Mouse (Mus musculus): Measurements from ENCODE around the gene Casr. TPM values are rescaled to one million over a fixed set of nuclear protein-coding genes. Genes with fewer than 3 reads are reported as not detected.

Gene Casr
- polyA plus RNA-seq, 1 experiment, result not detected

DNA sequence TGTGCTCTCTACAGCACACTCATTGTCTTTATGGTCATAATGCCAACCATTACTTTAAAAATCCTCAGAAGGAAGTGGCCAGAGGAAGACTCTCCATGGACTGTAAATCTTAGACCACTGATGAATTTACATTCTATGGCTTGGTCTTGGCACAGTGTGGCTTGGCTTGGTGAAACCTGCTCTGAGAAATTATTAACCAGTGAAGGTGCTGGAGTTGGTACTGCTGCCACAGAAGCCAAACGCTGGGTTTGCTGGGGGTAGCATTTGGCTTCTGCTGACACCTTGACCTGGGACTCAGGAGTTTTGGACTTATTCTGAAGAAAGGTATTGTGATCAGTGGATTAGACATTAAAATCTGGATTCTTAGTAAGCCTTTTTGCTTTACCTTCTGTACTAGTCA lies 69.5 kb downstream of the Casr start:
- Histone ChIP-seq H3K4me3 (ENCODE audit: insufficient read depth, low read depth, low read length) (no peak overlapping the region), H3K27ac (ENCODE audit: insufficient read depth, low read depth, low read length) (no peak overlapping the region), H3K4me1 (ENCODE audit: control insufficient read depth, insufficient read depth, low read length) (no peaks in the 10 kb centered on the region)
- 95% methylated on average over 1 of the region's 1 CpGs for WGBS
- TF ChIP-seq POLR2A (IDR thresholded peaks at IDR 0.05; ENCODE audit: insufficient read depth, low read depth, low read length), result no peak
- no peak for TF ChIP-seq CTCF (IDR thresholded peaks at IDR 0.05; ENCODE audit: insufficient read depth, low read depth, low read length)

GRCm38 (mm10) chr16:36476866-36477265 lies 85.1 kb downstream of the Casr start:
- Histone ChIP-seq H3K4me1 (ENCODE audit: control insufficient read depth, insufficient read depth, low read length) (no peaks in the 10 kb centered on the region), H3K4me3 (ENCODE audit: insufficient read depth, low read depth, low read length) (no peak overlapping the region), H3K27ac (ENCODE audit: insufficient read depth, low read depth, low read length) (no peak overlapping the region)
- 87% methylated on average over 9 of the region's 9 CpGs for WGBS
- no peak for TF ChIP-seq CTCF (IDR thresholded peaks at IDR 0.05; ENCODE audit: insufficient read depth, low read depth, low read length)
- TF ChIP-seq POLR2A (IDR thresholded peaks at IDR 0.05; ENCODE audit: insufficient read depth, low read depth, low read length), result no peak

DNA sequence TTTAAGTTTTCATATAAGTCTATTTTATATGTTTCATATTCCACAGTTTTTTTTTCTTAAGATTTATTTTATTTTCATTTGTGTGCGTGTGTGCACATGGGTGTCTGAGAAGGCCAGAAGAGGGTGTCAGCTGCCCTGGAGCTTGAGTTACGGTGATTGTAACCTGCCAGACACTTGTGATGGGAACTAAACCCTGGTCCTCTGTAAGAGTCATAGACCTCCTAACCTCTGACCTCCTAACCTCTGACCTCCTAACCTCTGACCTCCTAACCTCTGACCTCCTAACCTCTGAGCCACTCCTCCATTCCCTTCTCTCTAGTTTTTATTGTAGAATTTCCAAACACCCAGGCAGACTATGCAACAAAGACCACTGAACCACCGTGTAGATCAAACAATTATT lies 86.4 kb downstream of the Casr start:
- 95% methylated on average over 3 of the region's 3 CpGs for WGBS
- TF ChIP-seq CTCF (IDR thresholded peaks at IDR 0.05; ENCODE audit: insufficient read depth, low read depth, low read length) (no peak), POLR2A (IDR thresholded peaks at IDR 0.05; ENCODE audit: insufficient read depth, low read depth, low read length) (no peak)
- H3K27ac ChIP-seq (ENCODE audit: insufficient read depth, low read depth, low read length), result no peak overlapping the region
- H3K4me1 ChIP-seq (ENCODE audit: control insufficient read depth, insufficient read depth, low read length), result no peaks in the 10 kb centered on the region
- H3K4me3 ChIP-seq (ENCODE audit: insufficient read depth, low read depth, low read length), result no peak overlapping the region

GRCm38 (mm10) chr16:36474849-36475248 lies 87.1 kb downstream of the Casr start:
- H3K27ac ChIP-seq (ENCODE audit: insufficient read depth, low read depth, low read length), result no peak overlapping the region
- TF ChIP-seq CTCF (IDR thresholded peaks at IDR 0.05; ENCODE audit: insufficient read depth, low read depth, low read length) (no peak), POLR2A (IDR thresholded peaks at IDR 0.05; ENCODE audit: insufficient read depth, low read depth, low read length) (no peak)
- H3K4me1 ChIP-seq (ENCODE audit: control insufficient read depth, insufficient read depth, low read length), result no peaks in the 10 kb centered on the region
- H3K4me3 ChIP-seq (ENCODE audit: insufficient read depth, low read depth, low read length), result no peak overlapping the region
- WGBS, result 76% methylated on average over 2 of the region's 2 CpGs

DNA sequence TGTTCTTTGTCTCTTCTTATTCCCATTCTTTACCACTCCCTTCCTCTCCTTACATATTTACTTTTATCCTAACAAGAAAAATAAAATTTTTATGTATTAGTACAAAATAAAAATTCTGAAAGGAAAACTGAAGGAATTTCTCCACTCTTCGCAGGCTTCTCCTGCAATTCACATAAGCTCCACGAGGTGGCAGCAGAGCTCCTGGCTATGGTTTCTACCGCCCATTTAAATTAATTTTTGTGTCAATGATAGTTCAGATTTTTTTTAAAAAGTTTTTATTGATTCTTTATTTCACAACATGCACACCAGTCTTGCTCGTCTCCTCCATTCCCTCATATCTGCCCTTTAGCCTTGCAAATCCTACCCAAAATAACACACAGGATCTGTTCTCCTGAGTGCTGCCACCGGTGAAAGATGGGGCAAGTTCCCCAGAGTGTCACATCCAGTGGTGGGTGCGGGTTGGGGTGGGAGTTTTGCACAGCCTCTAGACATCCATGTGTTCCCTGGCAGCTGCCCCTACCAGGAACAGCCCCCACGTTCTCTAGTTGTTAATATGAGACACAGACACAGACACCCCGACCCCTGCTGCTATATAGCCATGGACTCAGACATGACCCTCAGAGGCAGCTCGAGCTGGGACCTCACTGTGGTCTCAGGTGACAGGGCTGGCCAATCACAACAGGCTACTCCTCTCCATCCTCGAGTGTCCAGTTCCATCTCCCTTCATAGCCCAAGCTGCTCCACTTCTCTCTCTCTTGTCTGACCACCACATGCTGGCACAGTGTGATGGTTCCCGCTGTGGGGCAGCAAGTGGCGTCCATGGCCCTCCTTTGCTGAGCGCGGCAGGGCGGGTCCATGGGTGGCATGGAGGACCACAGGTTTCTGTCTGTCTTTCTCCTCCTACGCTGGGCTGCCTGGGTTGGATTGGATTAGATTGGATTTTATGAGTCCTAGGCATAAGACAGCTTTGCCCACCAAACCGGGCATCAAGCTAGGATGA lies 88.4 kb downstream of the Casr start:
- TF ChIP-seq CTCF (IDR thresholded peaks at IDR 0.05; ENCODE audit: insufficient read depth, low read depth, low read length) (no peak), POLR2A (IDR thresholded peaks at IDR 0.05; ENCODE audit: insufficient read depth, low read depth, low read length) (no peak)
- Histone ChIP-seq H3K4me1 (ENCODE audit: control insufficient read depth, insufficient read depth, low read length) (no peaks in the 10 kb centered on the region), H3K4me3 (ENCODE audit: insufficient read depth, low read depth, low read length) (no peak overlapping the region), H3K27ac (ENCODE audit: insufficient read depth, low read depth, low read length) (no peak overlapping the region)
- 51% methylated on average over 17 of the region's 17 CpGs for WGBS

DNA sequence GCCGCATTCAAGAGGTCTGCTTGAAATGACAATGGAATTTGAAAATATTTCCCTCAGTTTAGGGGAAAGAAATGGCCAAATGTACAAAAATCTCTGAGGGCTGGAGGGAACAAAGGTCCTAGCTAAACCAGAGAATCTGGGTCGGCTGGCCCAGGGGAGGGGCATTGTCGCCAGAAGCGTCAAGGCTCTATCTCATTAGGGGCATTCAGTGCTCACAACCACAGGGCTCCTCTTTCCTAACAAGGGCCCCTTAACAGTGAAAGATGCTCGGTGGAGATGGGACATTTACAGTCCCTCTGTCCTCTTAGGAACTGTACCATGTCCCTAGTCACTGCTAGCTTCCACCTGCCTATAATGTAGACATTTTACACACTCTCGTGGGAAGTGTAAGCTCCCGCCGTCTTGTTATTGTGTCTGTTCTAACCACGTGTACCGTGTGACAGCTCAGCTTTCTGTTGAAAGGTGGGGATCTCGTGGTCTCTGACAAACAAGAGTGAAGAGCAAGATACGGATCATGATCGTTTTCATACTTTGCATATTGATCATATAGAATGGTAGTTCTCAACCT lies 90.8 kb downstream of the Casr start:
- no peak overlapping the region for H3K27ac ChIP-seq (ENCODE audit: insufficient read depth, low read depth, low read length)
- TF ChIP-seq POLR2A (IDR thresholded peaks at IDR 0.05; ENCODE audit: insufficient read depth, low read depth, low read length), result no peak
- TF ChIP-seq CTCF (IDR thresholded peaks at IDR 0.05; ENCODE audit: insufficient read depth, low read depth, low read length), result no peak
- H3K4me1 ChIP-seq (ENCODE audit: control insufficient read depth, insufficient read depth, low read length), result no peaks in the 10 kb centered on the region
- 53% methylated on average over 13 of the region's 13 CpGs for WGBS
- no peak overlapping the region for H3K4me3 ChIP-seq (ENCODE audit: insufficient read depth, low read depth, low read length)

DNA sequence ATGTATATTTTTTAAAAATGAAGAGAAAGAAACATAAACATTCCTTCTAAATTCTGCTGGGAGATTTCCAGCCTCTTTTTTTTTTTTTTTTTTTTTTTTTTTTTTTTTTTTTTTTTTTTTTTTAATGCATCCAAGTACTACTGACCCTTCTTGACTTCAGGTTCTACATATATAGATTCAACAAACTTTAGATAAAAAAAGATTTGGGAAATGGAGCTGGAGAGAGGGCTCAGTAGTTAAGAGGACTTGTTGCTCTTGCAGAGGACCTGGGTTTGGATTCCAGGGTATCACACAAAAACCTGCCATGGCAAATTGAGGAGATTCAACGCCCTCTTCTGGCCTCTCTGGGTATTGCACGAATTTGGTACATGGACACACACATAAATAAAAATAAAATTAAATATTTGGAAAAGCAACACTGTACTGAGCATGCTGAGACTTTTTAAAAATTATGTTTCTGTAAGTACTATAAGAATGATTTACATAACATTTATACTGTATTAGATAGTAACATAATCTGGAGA lies 91.9 kb downstream of the Casr start:
- Histone ChIP-seq H3K27ac (ENCODE audit: insufficient read depth, low read depth, low read length) (no peak overlapping the region), H3K4me3 (ENCODE audit: insufficient read depth, low read depth, low read length) (no peak overlapping the region), H3K4me1 (ENCODE audit: control insufficient read depth, insufficient read depth, low read length) (no peaks in the 10 kb centered on the region)
- TF ChIP-seq POLR2A (IDR thresholded peaks at IDR 0.05; ENCODE audit: insufficient read depth, low read depth, low read length), result no peak
- TF ChIP-seq CTCF (IDR thresholded peaks at IDR 0.05; ENCODE audit: insufficient read depth, low read depth, low read length), result no peak
- WGBS, result 12% methylated on average over 2 of the region's 2 CpGs

DNA sequence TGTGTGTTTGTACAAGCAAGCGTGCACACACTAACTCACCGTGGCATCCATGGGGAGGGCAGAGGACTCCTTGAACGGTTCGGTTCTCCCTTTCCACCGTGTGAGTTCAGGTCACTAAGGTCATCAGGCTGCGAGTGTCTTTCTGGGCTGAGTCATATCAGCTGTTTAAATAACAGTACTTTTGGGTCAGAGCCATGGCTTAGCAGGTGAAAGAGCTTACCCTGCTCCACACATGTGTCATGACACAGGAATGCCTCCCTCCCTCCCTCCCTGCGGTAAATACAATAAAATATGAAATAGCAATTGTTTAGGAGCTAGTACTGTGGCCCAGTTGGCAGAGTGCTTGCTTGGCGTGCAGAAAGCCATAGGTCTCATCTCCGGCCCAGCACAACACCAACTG lies 92.6 kb downstream of the Casr start:
- 92% methylated on average over 9 of the region's 9 CpGs for WGBS
- Histone ChIP-seq H3K4me1 (ENCODE audit: control insufficient read depth, insufficient read depth, low read length) (no peaks in the 10 kb centered on the region), H3K4me3 (ENCODE audit: insufficient read depth, low read depth, low read length) (no peak overlapping the region), H3K27ac (ENCODE audit: insufficient read depth, low read depth, low read length) (no peak overlapping the region)
- TF ChIP-seq CTCF (IDR thresholded peaks at IDR 0.05; ENCODE audit: insufficient read depth, low read depth, low read length) (no peak), POLR2A (IDR thresholded peaks at IDR 0.05; ENCODE audit: insufficient read depth, low read depth, low read length) (no peak)

GRCm38 (mm10) chr16:36468862-36469261 lies 93.1 kb downstream of the Casr start:
- TF ChIP-seq POLR2A (IDR thresholded peaks at IDR 0.05; ENCODE audit: insufficient read depth, low read depth, low read length) (no peak), CTCF (IDR thresholded peaks at IDR 0.05; ENCODE audit: insufficient read depth, low read depth, low read length) (no peak)
- Histone ChIP-seq H3K4me1 (ENCODE audit: control insufficient read depth, insufficient read depth, low read length) (no peaks in the 10 kb centered on the region), H3K27ac (ENCODE audit: insufficient read depth, low read depth, low read length) (no peak overlapping the region), H3K4me3 (ENCODE audit: insufficient read depth, low read depth, low read length) (no peak overlapping the region)
- 70% methylated on average over 4 of the region's 4 CpGs for WGBS

All from olfactory bulb, adult 2 months (tissue).